Mouse (Mus musculus) brain, embryonic 18.5 days (tissue): ENCODE data around the gene Tmem59.
A peak's percentile ranks its signal among the peaks of the same experiment; 100 is the strongest.

ENCODE experiments used
- DNase-seq: peaks from one replicate; pipeline ENCODE4 v3.0.0-alpha.2; 2012; ENCODE audit warnings: low read depth, low spot score

Tmem59 gene

DNA sequence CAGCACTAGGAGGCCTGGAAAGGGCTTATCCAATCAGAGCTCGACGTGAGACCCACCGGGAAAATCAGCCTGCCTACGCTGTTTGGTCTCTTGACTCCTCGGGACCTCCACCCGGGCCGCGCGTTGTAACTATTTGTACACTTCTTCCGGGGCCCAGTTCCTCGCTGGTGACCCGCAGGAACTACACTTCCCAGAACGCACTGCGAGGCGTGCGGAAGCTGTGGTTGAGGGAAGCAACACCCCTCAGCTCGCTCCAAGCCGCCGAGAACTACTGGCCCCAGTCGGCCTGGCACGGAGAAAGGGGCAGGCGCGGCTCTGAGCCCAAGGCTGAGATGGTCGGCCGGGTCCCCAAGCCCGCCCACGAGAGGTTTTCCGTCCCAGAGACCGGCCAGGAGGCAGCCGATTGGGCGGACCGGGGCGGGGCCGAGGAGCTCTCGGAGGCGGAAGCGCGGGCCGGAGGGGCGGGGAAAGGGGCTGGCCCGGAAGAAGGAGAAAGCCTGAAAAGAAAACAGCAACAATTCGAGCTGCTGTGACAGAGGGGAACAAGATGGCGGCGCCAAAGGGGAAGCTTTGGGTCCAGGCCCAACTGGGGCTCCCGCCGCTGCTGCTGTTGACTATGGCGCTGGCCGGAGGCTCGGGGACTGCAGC is at the start of gene Tmem59:
Tmem59 (plus strand) TSS at position 218 of the 648 bp plus-strand sequence.
- DNase-seq: peak; percentile 87

DNA sequence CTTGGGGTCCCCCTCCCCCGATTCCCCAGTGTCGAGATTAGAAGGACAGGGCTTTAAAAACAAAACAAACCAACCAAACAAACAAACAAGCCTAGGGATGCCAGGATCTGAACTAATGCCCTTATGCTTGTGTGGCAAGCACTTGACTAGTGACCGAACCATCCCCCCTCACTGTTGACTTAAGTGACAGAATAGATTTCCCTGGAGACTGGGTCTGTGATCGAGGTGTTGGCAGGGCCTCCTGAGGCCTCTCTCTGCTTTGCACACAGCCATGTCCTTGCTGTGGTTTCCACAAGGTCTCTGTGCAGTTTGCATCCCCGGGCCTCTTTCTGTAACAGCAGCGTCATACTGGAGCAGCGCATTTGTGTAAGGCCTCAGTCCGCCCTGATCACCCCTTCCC is 48.8 kb upstream of the Tmem59 start:
- no peak for DNase-seq

DNA sequence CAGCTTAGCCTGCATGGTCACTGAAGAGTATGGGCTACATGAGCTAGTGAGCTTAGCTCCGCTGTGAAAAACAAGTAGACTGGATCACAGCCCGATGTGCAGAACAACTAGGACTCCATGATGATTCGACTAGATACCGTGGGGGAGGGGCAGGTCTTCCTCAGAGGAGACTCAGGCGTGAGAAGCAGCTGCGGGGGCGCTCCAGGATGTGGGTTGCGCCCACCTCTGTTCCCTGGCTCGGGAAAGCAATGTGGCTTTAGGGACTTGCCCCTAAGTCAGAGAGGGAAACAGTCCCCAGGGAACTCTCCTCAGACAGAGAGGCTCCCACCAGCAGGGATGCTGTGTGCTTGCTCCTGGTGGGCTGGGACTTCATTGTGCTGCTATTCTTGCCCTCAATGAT is 47.7 kb upstream of the Tmem59 start:
- no peak for DNase-seq

DNA sequence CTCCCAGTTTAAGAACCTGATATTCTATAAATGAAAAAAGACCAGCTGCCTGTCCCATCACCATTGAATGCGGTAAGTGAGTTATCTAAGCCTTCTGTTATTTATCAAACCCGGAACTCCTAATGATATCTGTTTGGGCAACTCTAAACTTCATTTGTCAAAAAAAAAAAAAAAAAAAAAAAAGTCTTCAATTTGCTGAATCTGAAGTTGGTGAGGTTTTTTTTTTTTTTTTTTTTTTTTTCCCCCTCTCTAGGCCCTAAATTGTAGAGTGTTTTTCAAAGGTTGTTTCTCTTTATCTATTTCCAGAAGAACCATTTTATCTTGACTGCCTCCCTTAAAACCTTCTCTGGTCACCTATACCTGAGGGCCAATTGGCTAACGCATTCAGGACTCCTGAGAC is 43.3 kb upstream of the Tmem59 start:
- no peak for DNase-seq

DNA sequence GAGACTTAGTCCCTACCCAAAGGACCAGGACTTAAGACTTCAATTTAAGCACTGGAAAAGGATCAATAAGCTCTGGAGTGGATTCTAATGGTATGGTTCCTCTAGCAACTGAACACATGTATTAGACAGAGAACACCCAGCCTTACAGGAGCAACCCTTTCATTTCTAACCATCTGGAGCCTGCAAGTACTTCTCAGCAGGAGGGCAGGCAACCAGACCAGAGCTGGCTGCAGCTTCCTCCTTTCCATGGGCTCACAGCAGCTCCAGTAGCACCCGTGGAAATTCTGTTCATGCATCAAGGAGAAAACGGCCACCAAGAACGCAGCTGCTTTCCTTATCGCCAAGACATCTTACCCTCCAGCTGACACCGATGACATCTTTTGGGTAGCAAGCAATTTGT is 42.5 kb upstream of the Tmem59 start:
- DNase-seq: no peak

DNA sequence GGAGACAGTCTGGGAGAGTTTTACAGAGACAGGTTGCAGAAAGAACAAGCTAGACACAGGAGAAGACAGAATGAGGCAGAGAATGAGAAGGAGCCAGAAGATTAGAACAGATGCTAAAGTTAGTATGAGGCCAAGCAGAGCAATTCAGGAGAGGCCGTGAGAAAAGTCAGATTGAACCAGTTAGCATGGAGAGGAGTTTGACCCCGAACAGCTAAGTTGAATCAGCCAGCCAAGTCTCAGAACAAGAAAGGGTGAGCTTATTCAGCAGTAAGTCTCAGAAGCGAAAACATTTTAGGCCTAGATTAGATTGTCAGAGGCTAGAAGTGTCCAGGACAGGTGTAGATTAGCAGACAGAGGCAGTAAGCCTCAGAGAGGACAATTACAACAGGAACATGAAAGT is 41.7 kb upstream of the Tmem59 start:
- DNase-seq: no peak

DNA sequence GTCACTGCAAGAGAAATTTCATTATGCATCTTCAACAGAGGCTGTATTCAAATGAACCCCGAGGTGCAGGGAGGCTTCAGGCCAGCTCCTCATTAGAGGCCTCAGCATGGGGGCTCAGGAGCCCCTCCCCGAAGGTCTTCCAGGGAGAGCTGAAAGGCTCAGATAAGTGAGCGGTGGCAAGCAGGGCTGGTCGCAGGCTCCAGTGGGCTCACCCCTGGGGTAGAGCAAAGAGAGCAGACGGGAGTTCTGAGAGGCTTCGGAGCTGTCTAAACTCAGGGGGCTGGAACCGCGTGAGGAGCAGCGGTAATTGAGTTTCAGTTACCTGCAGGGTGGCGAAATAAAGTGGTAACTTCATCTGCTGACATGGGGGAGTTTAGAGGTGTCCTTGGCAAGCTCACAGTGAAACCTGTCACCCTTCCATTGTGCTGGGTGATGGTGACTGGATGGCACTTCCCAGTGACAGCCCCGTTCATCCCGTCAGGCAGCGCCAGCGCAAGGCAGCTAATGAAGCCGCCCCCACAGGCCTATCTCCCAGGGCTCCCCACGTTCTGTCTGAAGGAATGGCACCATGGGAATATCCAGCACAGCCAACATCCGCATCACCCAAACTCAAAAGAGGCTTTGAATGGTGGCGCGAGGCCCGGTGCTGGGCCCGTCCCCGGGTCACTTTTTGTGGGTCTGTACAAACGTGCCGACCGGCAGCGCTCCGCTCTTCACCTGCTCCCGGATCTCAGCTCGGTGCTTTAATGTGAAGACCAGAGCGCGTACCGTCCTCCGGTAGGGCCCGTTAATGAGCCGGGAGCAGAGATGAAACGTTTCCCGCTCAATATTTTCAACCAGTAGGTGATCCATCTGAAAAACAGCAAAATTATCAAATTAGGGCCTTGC is 39.0 kb upstream of the Tmem59 start:
- no peak for DNase-seq

DNA sequence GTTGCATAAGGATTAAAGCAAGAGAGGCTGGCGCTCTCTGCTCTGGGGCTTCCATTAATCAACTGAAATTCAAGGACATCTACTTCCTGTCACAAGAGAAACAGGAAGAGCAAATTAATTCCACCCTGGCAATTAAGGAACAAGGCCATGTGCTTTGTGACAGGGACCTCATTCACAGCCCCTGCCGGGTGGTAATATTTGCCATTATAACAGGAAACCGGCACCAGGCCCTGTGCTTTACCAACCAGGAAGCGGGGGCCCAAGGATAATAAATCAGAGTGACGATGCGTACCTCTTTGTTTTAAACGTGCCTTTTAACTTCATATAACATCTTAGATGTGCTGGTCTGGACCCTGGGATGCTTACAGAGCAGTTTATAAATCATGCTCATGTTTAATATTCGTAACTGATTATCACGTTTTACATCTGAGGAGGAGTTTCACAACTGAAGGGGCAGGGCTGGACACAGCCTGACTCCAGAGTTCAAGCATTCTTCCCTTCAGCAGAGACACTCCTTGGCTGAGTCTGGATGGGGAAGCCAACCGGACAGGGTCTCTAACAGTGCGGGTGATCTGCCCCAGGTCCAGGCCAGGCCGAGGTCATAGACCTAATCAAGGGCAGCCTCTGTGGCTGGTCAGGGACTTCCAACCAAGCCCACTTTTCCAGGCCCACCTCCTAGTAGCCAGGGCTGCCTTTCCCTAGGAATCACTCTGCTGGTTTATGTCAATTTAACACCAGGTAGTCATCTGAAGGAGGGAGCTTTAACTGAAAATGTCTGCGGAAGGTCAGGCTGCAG is 38.2 kb upstream of the Tmem59 start:
- DNase-seq: no peak

DNA sequence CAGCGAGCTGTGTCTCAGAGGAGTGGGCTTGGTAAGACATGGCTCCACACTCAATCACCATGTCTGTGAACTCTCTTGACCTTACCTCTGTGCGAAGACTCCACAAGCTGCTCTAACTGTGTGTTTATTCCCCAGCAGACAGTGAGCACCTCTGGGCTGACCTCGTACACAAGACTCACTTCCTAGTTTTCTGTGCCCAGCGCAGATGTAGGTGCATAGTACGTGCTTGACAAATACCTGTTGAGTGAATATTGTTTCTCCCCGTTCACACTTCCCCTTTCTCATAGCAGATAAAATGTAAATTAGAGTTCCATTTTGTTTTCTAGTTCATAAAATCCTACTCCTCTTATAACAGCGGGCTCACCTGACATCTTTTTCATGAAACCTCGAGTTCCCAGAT is 34.7 kb upstream of the Tmem59 start:
- no peak for DNase-seq

DNA sequence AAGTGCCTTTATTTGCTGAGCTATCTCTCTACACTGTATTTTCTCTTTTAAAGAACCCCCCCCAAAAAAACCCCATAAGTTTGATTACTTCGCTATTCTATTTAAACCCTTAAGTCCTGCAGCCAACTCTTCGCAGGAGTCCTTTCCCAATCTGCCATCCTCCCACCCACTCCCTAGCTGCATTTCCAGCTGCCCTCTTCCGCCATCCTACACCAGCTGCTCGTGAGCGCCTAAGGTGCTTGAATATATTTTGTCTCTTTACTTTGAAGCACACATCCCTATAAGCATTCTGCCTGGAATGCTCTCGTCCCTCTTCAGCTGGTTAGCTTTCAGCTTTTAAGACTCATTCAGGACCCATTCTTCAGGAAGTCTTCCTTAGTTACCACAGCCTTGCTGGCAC is 27.2 kb upstream of the Tmem59 start:
- no peak for DNase-seq

DNA sequence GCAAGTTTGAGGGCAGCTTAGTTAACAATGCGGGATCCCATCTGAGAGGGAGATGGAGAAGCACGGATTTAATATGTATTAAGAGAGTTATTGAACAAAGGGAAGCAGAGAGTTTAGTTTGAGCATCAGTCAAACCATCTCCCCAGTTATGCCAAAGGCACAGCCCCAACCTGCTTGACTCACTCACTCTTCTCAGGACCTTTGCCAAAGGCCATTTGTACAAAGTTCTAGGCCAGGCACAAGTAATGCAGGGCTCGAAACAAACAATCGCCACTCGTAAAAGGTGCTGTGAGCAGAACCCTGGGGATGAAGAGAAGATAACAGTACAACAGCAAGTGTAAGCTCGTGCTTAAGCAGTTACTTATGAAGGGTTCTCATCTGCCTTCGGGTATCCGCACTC is 25.6 kb upstream of the Tmem59 start:
- DNase-seq: no peak

DNA sequence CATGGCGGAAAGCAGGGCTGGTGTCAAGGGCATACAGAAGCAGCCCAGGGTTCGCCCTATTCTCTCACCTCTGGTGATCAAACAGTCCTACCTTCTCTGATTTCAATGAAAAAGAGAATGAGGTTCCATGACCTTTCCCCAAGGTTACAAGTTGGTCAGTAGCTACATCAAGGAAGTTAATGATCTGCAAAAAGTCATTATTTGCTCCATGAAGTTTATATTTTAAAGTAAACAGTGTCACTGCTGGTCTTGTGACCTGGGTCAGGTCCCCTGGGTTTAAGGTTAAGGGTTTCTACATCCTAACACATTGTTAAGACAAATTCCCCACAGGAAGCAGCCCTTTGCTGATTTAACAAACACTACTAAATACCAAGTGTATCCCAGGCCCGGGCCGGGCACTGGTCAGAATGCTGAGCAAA is 21.2 kb upstream of the Tmem59 start:
- no peak for DNase-seq

DNA sequence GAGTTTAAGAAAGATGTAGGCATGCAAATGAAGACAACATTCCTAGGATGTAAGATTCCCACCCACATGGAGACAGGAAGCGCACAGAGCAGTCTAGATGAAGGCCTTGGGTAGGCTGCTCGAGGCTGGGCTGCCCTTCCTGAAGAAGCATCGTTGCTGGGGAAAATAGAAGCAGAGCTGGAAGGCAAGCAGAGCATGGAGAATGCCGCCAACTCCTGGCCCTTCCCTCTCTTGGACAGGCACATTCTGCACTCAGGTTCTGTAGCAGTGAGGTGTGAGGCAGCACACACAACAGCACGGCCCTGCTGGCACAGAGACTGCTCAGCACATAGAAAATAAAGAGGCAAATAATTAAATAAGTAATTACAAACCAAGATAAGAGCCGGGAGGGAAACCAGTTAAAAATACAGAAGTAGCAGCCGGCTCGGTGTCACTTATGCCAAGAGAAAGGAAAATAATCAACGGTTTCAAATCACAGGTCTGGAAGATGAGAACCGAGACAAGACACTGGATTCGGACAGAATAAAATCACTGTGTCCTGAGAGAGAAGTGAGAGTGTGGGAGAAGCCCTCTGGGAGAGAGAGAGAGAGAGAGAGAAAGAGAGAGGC is 18.9 kb upstream of the Tmem59 start:
- no peak for DNase-seq

DNA sequence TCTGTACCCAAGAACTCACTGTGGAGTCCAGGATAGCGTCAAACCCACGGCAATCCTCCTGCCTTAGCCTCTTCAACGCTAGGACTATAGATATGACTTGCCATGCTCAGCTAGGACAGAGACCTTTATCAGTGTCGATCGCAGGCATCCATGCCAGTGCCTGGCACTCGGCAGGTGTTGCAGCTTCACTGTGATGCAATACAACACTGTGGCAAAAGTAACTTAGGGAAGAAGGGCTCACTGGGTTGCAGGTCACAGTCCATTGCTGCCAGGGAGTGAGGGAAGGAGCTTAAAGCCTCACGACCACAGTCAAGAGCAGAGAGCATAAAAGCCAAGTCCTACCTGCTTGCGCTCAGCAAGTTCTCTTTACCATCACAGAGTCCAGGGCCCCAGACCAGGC is 18.0 kb upstream of the Tmem59 start:
- no peak for DNase-seq

DNA sequence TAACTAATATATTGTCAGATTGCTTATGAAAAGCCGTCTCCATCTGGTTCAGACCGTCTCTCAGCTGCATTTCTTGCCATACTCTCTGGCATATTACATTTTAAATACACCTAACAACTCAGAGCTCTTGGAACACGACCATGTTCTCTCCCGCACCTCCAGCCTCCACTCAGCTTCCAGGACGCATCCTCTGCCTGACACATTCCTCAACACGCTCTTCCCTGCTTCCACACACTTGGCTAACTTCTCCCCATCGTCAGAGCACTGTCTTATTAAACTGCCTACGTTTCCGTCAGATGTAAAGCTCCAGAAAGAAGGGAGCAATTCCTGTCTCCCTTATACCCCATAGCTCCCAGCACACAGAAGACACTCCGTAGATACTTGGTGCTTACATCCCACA is 14.9 kb upstream of the Tmem59 start:
- DNase-seq: no peak

DNA sequence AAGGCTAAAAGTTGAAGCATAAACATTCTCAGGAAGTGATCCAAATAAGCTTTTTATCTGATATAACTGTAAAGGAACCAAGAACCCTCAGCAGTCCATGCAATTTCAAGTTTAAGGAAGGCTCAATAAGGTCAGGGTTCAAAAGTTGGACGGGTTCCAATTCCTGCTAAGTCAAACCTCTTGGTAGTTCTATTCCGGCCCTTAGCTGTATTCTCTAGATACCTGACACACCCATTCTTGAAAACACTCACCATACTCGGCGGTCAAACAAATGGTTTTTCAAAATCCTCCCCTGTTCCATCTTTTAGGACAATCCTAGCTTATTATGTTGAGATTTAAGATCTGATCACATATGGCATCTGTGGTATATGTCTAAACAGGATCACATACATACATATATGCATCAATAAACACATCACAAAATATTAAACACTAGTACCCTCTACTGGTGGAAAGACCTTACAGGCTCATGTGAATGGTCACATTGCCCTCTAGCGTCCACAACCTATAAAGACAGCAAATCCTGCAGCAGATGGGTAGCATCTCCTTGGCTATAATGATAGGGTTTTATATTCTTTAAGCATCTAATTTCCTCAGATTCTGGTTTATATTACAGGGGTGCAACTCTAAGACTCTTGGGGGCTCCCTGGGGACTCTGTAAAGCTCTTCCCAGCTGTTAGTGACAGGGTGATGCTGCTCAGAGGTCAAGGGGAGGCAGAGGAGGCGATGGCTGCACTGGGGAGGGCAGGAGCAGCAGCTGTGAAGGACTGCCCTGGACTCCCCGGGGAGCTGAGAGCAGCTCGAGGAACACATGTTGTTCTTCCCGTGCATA is 14.2 kb upstream of the Tmem59 start:
- peak; percentile 66 for DNase-seq

DNA sequence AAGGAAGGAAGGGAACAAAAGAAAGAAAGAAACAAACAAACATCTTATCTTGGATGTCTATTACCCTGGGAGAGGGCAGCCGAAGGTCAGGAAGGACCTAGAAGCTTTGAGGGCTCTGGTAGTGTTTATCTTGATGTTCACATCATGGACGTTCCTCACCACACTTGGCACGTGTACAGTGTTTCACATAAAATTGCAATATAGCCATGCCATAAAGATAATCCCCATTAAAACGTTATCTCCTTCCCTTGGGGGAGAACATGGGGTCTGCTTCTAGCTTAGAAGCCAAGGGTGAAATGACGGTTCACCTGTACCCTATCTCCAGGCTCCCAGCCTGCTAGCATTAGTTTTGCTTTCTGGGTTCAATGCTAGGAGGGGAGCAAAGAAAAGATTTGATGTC is 11.5 kb upstream of the Tmem59 start:
- DNase-seq: no peak

DNA sequence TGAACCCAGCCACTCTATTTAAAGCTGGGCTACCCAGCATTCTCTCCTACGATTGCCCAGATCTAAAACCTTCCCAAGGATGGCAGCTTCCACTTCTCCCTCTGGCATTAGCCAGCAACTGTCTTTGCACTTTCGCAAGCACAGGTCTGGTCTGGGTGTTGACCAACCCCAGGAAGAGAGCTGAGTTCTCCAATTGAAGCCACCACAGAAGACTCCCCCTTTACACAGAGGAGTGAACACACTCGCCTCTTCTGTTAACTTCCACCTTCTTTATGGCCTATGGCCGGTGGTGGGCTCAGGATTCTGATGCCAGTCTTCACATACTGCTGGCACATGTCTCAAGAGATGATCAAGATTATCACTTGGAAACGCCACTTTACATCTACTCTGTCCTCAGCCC is 10.4 kb upstream of the Tmem59 start:
- no peak for DNase-seq

DNA sequence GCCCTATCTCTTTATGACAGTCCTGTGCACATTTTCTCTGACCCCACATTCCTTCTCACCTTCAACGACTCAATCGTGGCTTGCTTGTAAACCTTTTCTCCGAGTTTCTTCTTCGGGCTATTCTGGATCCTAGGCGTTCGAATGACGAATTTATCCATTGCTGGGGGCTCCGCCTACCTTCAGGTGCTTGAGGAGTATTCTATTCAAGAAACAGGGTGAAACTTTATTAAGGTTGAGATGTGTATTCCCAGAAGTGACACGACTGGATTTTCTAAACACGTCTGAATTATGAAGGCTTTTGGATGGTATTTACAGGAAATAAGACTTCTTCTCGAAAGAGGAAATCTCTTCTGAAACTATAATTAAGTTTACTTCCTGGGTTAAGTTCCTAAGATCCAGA is 693 bp upstream of the Tmem59 start:
- DNase-seq: no peak

DNA sequence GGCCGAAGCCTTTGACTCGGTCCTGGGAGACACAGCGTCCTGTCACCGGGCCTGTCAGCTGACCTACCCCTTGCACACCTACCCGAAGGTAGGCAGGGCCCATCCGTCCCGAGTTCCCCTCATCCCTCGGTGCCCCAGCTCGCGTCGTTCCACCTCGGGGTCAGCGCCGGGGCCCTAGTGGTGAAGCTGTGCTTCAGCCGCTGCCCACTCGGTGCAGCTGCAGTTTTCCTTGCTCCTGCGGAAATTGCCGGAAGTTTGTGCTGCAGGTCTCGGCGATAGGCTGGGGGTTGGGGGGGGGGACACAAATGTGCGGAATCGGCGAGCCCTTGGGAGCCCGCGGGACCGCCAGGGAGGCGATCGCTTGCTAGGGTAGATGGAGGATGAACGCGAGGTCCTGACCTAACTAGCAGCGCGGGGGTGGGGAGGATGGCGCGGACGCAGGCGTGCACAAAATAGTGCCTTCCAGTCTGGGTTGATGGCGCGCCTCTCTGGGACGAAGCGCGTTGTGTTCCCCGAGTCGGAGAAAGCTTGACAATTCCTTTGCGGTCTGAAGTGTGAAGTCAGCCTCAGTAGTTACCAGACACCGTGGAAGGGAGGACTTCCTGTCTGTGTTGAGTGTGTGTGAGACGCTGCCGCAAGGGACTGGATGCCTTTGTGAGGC is 761 bp downstream of the Tmem59 start, which contains the start of gene Tceanc2:
Tceanc2 (minus strand) TSS at position 287 of the 661 bp plus-strand sequence.
- DNase-seq: no peak
